Mouse (Mus musculus) right cerebral cortex, postnatal 14 days (tissue): ENCODE results near the gene Hcrtr2.

Experiments
- DNase-seq: peaks from one replicate; pipeline ENCODE4 v3.0.0; 2022

The Hcrtr2 gene

GRCm38 (mm10) chr9:76323756-76324155 lies at the start of gene Hcrtr2:
Gene Hcrtr2, minus strand, starts transcription at chr9:76323856.
- DNase-seq = no peak

GRCm38 (mm10) chr9:76364874-76365273 lies 41.2 kb upstream of the Hcrtr2 start:
- no peak for DNase-seq

GRCm38 (mm10) chr9:76360374-76360773 lies 36.7 kb upstream of the Hcrtr2 start:
- DNase-seq = no peak

- no peak for DNase-seq
Observed at GRCm38 (mm10) chr9:76352346-76352745, 28.7 kb upstream of the Hcrtr2 start.

GRCm38 (mm10) chr9:76347298-76347697 lies 23.6 kb upstream of the Hcrtr2 start:
- no peak for DNase-seq

- no peak for DNase-seq
Observed at GRCm38 (mm10) chr9:76331081-76331480, 7.4 kb upstream of the Hcrtr2 start.

GRCm38 (mm10) chr9:76323186-76323701 lies 412 bp downstream of the Hcrtr2 start:
- DNase-seq = peak; percentile 45

GRCm38 (mm10) chr9:76322122-76323052 lies 1.3 kb downstream of the Hcrtr2 start:
- DNase-seq = no peak

- DNase-seq = no peak
Observed at GRCm38 (mm10) chr9:76321589-76321988, 2.1 kb downstream of the Hcrtr2 start.

- DNase-seq = no peak
Observed at GRCm38 (mm10) chr9:76320755-76321154, 2.9 kb downstream of the Hcrtr2 start.

GRCm38 (mm10) chr9:76318302-76318701 lies 5.4 kb downstream of the Hcrtr2 start:
- DNase-seq = no peak

- DNase-seq = no peak
Observed at GRCm38 (mm10) chr9:76315096-76315495, 8.6 kb downstream of the Hcrtr2 start.

GRCm38 (mm10) chr9:76313921-76314320 lies 9.7 kb downstream of the Hcrtr2 start:
- DNase-seq = no peak

GRCm38 (mm10) chr9:76312221-76312620 lies 11.4 kb downstream of the Hcrtr2 start:
- DNase-seq = no peak

- DNase-seq = no peak
Observed at GRCm38 (mm10) chr9:76291384-76291783, 32.3 kb downstream of the Hcrtr2 start.

GRCm38 (mm10) chr9:76270886-76271285 lies 52.8 kb downstream of the Hcrtr2 start:
- no peak for DNase-seq

- DNase-seq = no peak
Observed at GRCm38 (mm10) chr9:76257731-76258130, 65.9 kb downstream of the Hcrtr2 start.

- DNase-seq = no peak
Observed at GRCm38 (mm10) chr9:76252544-76252943, 71.1 kb downstream of the Hcrtr2 start.

- no peak for DNase-seq
Observed at GRCm38 (mm10) chr9:76252109-76252508, 71.5 kb downstream of the Hcrtr2 start.

GRCm38 (mm10) chr9:76242322-76242721 lies 81.3 kb downstream of the Hcrtr2 start:
- DNase-seq = no peak

GRCm38 (mm10) chr9:76237946-76238345 lies 85.7 kb downstream of the Hcrtr2 start:
- DNase-seq = no peak

GRCm38 (mm10) chr9:76237243-76237642 lies 86.4 kb downstream of the Hcrtr2 start:
- DNase-seq = no peak

GRCm38 (mm10) chr9:76236626-76237025 lies 87.0 kb downstream of the Hcrtr2 start:
- peak; percentile 48 for DNase-seq

- DNase-seq = no peak
Observed at GRCm38 (mm10) chr9:76235945-76236503, 87.6 kb downstream of the Hcrtr2 start.
